Mouse (Mus musculus) kidney, embryonic 14.5 days (tissue): Measurements from ENCODE around the gene Arhgef3. TPM values are rescaled to one million over a fixed set of nuclear protein-coding genes. Genes with fewer than 3 reads are reported as not detected.

Experiments used
- ATAC-seq: fragments of 200-750 bp; cut with Nextera tagmentation; 2 replicates; pipeline ENCODE4 v1.8.0; 2017; ENCODE audit warnings: moderate number of reproducible peaks, mild to moderate bottlenecking, moderate TSS enrichment, moderate library complexity; ENCODE audit not compliant: low FRiP score, low TSS enrichment
- H3K27ac ChIP-seq: fragments of 300-500 bp; sonication (generic); 2 replicates; pipeline ENCODE4 v1.5.1; 2014; ENCODE audit warnings: low read depth, mild to moderate bottlenecking, low read length, moderate library complexity, mixed read lengths
- H3K27me3 ChIP-seq: fragments of 300-500 bp; sonication (generic); 2 replicates; pipeline ENCODE4 v1.6.1; 2014; ENCODE audit warnings: mild to moderate bottlenecking, low read length; ENCODE audit not compliant: control insufficient read depth, insufficient read depth
- H3K36me3 ChIP-seq: fragments of 300-500 bp; sonication (generic); 2 replicates; pipeline ENCODE4 v1.6.1; 2014; ENCODE audit warnings: low read length, mixed read lengths; ENCODE audit not compliant: control insufficient read depth, insufficient read depth
- H3K4me1 ChIP-seq: fragments of 300-500 bp; sonication (generic); 2 replicates; pipeline ENCODE4 v1.6.1; 2014; ENCODE audit warnings: low read length, mixed read lengths; ENCODE audit not compliant: control insufficient read depth, insufficient read depth
- H3K4me2 ChIP-seq: fragments of 300-500 bp; sonication (generic); replicated peaks from 2 replicates; pipeline ENCODE4 v1.6.1; 2014; ENCODE audit warnings: low read depth, mild to moderate bottlenecking, low read length
- H3K4me3 ChIP-seq: fragments of 300-500 bp; sonication (generic); 2 replicates; pipeline ENCODE4 v1.5.1; 2014; ENCODE audit warnings: mild to moderate bottlenecking, low read length
- H3K9ac ChIP-seq: fragments of 300-500 bp; sonication (generic); 2 replicates; pipeline ENCODE4 v1.6.1; 2014; ENCODE audit warnings: low read depth, mild to moderate bottlenecking, low read length, moderate library complexity
- H3K9me3 ChIP-seq: fragments of 300-500 bp; sonication (generic); 2 replicates; pipeline ENCODE4 v1.6.1; 2016; ENCODE audit warnings: low read length; ENCODE audit not compliant: control insufficient read depth
- WGBS: fragments of 180-500 bp; shearing (Covaris S2); extraction: QIAGEN DNeasy Blood & Tissue Kit; methylation state at CpG from one replicate; pipeline ENCODE4 v1.1.7; 2014; 5-methylcytosine and 5-hydroxymethylcytosine counted together
- polyA plus RNA-seq: library from polyadenylated mRNA; unstranded; fragments of >200 nt; fragmentation: Nextera tagmentation; extraction: Ambion mirVana; gene quantifications from 2 replicates; pipeline ENCODE4 v1.2.1, GENCODE M21; 2014

Arhgef3 gene
- polyA plus RNA-seq, 1 experiment from 2014 or later: 15.0 TPM

GRCm38 (mm10) chr14:27411492-27411891 is 296.8 kb downstream of the Arhgef3 start:
- no peaks in the 10 kb centered on the region for H3K27me3 ChIP-seq
- no peak overlapping the region for H3K9ac ChIP-seq
- no peak for ATAC-seq
- no peak overlapping the region for H3K4me2 ChIP-seq
- WGBS: 86% methylated on average over 7 of the region's 7 CpGs
- no peak overlapping the region for H3K27ac ChIP-seq
- no peaks in the 10 kb centered on the region for H3K4me1 ChIP-seq
- H3K4me3 ChIP-seq: no peak overlapping the region
- H3K9me3 ChIP-seq: peaks cover 8% of the 10 kb centered on the region; the same call in 1 of the 2 replicates
- H3K36me3 ChIP-seq: no peaks in the 10 kb centered on the region

GRCm38 (mm10) chr14:27412699-27413098 is 298.0 kb downstream of the Arhgef3 start:
- Histone ChIP-seq H3K9ac (no peak overlapping the region), H3K4me3 (no peak overlapping the region), H3K9me3 (peaks cover 8% of the 10 kb centered on the region; the same call in 1 of the 2 replicates), H3K27ac (no peak overlapping the region), H3K4me2 (no peak overlapping the region), H3K36me3 (no peaks in the 10 kb centered on the region), H3K27me3 (no peaks in the 10 kb centered on the region), H3K4me1 (no peaks in the 10 kb centered on the region)
- 77% methylated on average over 8 of the region's 8 CpGs for WGBS
- no peak for ATAC-seq

- Histone ChIP-seq H3K27me3 (no peaks in the 10 kb centered on the region), H3K9ac (no peak overlapping the region), H3K9me3 (peaks cover 8% of the 10 kb centered on the region; the same call in 1 of the 2 replicates), H3K4me1 (no peaks in the 10 kb centered on the region), H3K4me2 (no peak overlapping the region), H3K4me3 (no peak overlapping the region), H3K27ac (no peak overlapping the region), H3K36me3 (no peaks in the 10 kb centered on the region)
- ATAC-seq: 0 out of 2 replicates have a peak, but pooled peaks have one; percentile 60
- whole genome bisulfite sequencing: 42% methylated on average over 4 of the region's 4 CpGs
Observed at GRCm38 (mm10) chr14:27413961-27414360, 299.3 kb downstream of the Arhgef3 start.

- Histone ChIP-seq H3K4me1 (no peaks in the 10 kb centered on the region), H3K9ac (no peak overlapping the region), H3K4me3 (no peak overlapping the region), H3K4me2 (no peak overlapping the region), H3K9me3 (no peaks in the 10 kb centered on the region), H3K27ac (no peak overlapping the region), H3K36me3 (no peaks in the 10 kb centered on the region), H3K27me3 (no peaks in the 10 kb centered on the region)
- ATAC-seq: no peak
- 73% methylated on average over 3 of the region's 3 CpGs for WGBS
Observed at GRCm38 (mm10) chr14:27420816-27421215, 306.1 kb downstream of the Arhgef3 start.

GRCm38 (mm10) chr14:27422301-27422700 is 307.6 kb downstream of the Arhgef3 start:
- H3K4me1 ChIP-seq: no peaks in the 10 kb centered on the region
- peaks cover under 1% of the 10 kb centered on the region; the same call in 1 of the 2 replicates for H3K9me3 ChIP-seq
- H3K4me2 ChIP-seq: no peak overlapping the region
- H3K27me3 ChIP-seq: no peaks in the 10 kb centered on the region
- no peak overlapping the region for H3K27ac ChIP-seq
- H3K9ac ChIP-seq: no peak overlapping the region
- WGBS: 92% methylated on average over 1 of the region's 1 CpGs
- H3K36me3 ChIP-seq: no peaks in the 10 kb centered on the region
- H3K4me3 ChIP-seq: no peak overlapping the region
- ATAC-seq: no peak

- Histone ChIP-seq H3K4me3 (peak within 1 kb of the TSS; percentile 68), H3K27me3 (no peaks in the 10 kb centered on the region), H3K9ac (peak within 1 kb of the TSS; percentile 89), H3K4me2 (peak within 1 kb of the TSS; percentile 63), H3K36me3 (peaks cover 3% of the 10 kb centered on the region), H3K4me1 (no peaks in the 10 kb centered on the region), H3K27ac (peak within 1 kb of the TSS; percentile 99), H3K9me3 (peaks cover 14% of the 10 kb centered on the region)
- 3% methylated on average over 37 of the region's 43 CpGs for WGBS
- ATAC-seq: peak; percentile 95
Observed at GRCm38 (mm10) chr14:27428573-27428972, 313.9 kb downstream of the Arhgef3 start, which contains the start of gene Fam208a. Gene Fam208a, plus strand, starts transcription at chr14:27428834.

GRCm38 (mm10) chr14:27428973-27429711 is 314.4 kb downstream of the Arhgef3 start:
- peaks cover 9% of the 10 kb centered on the region for H3K36me3 ChIP-seq
- peak overlapping the region; percentile 89 for H3K9ac ChIP-seq
- peak overlapping the region; percentile 99 for H3K27ac ChIP-seq
- peak overlapping the region; percentile 63 for H3K4me2 ChIP-seq
- peaks cover 14% of the 10 kb centered on the region for H3K9me3 ChIP-seq
- WGBS: under 1% methylated on average over 71 of the region's 78 CpGs
- no peaks in the 10 kb centered on the region for H3K27me3 ChIP-seq
- peak; percentile 84 for ATAC-seq
- H3K4me3 ChIP-seq: peak overlapping the region; percentile 68
- H3K4me1 ChIP-seq: no peaks in the 10 kb centered on the region

- Histone ChIP-seq H3K4me2 (no peak overlapping the region), H3K36me3 (peaks cover 9% of the 10 kb centered on the region), H3K9me3 (peaks cover 14% of the 10 kb centered on the region), H3K27me3 (no peaks in the 10 kb centered on the region), H3K4me3 (no peak overlapping the region; the same call in 1 of the 2 replicates), H3K27ac (no peak overlapping the region), H3K4me1 (no peaks in the 10 kb centered on the region), H3K9ac (no peak overlapping the region)
- 93% methylated on average over 4 of the region's 4 CpGs for WGBS
- no peak for ATAC-seq
Observed at GRCm38 (mm10) chr14:27430280-27430679, 315.6 kb downstream of the Arhgef3 start.

- Histone ChIP-seq H3K9me3 (peaks cover 14% of the 10 kb centered on the region), H3K4me2 (no peak overlapping the region), H3K4me1 (no peaks in the 10 kb centered on the region), H3K36me3 (peaks cover 9% of the 10 kb centered on the region), H3K9ac (no peak overlapping the region), H3K4me3 (no peak overlapping the region), H3K27me3 (no peaks in the 10 kb centered on the region), H3K27ac (no peak overlapping the region)
- 97% methylated on average over 2 of the region's 2 CpGs for WGBS
- no peak for ATAC-seq
Observed at GRCm38 (mm10) chr14:27432064-27432463, 317.4 kb downstream of the Arhgef3 start.
